Mouse (Mus musculus) stomach, embryonic 15.5 days (tissue): ENCODE measurements around the gene Mtch1. TPM values are rescaled to one million over a fixed set of nuclear protein-coding genes. Genes with fewer than 3 reads are reported as not detected.

Source experiments
- ATAC-seq: fragments of 200-750 bp; cut with Nextera tagmentation; 2 replicates; pipeline ENCODE4 v1.8.0; 2017; ENCODE audit warnings: low read depth, moderate number of reproducible peaks, moderate TSS enrichment; ENCODE audit not compliant: insufficient read depth, low FRiP score
- H3K27ac ChIP-seq: fragments of 300-500 bp; sonication (generic); 2 replicates; pipeline ENCODE4 v1.5.1; 2015; ENCODE audit warnings: mild to moderate bottlenecking, inconsistent platforms
- H3K27me3 ChIP-seq: fragments of 300-500 bp; sonication (generic); replicated peaks from 2 replicates; pipeline ENCODE4 v1.6.1; 2015; ENCODE audit warnings: inconsistent platforms
- H3K36me3 ChIP-seq: fragments of 300-500 bp; sonication (generic); 2 replicates; pipeline ENCODE4 v1.6.1; 2015; ENCODE audit warnings: inconsistent platforms
- H3K4me1 ChIP-seq: fragments of 300-500 bp; sonication (generic); 2 replicates; pipeline ENCODE4 v1.6.1; 2015; ENCODE audit warnings: inconsistent platforms
- H3K4me2 ChIP-seq: fragments of 300-500 bp; sonication (generic); 2 replicates; pipeline ENCODE4 v1.6.1; 2015; ENCODE audit warnings: mild to moderate bottlenecking, inconsistent platforms
- H3K4me3 ChIP-seq: fragments of 300-500 bp; sonication (generic); replicated peaks from 2 replicates; pipeline ENCODE4 v1.5.1; 2015; ENCODE audit warnings: inconsistent platforms
- H3K9ac ChIP-seq: fragments of 300-500 bp; sonication (generic); 2 replicates; pipeline ENCODE4 v1.6.1; 2015; ENCODE audit warnings: inconsistent platforms
- H3K9me3 ChIP-seq: fragments of 300-500 bp; sonication (generic); 2 replicates; pipeline ENCODE4 v1.6.1; 2016; ENCODE audit warnings: inconsistent platforms
- WGBS: fragments of 180-500 bp; shearing (Covaris S2); methylation state at CpG from one replicate; pipeline ENCODE4 v1.1.7; 2015; 5-methylcytosine and 5-hydroxymethylcytosine counted together
- polyA plus RNA-seq: library from polyadenylated mRNA; unstranded; fragments of >200 nt; fragmentation: Nextera tagmentation; extraction: Ambion mirVana; gene quantifications from 2 replicates; pipeline ENCODE4 v1.2.1, GENCODE M21; 2015

The Mtch1 gene
- polyA plus RNA-seq, 1 experiment from 2014 or later: 250 TPM

DNA sequence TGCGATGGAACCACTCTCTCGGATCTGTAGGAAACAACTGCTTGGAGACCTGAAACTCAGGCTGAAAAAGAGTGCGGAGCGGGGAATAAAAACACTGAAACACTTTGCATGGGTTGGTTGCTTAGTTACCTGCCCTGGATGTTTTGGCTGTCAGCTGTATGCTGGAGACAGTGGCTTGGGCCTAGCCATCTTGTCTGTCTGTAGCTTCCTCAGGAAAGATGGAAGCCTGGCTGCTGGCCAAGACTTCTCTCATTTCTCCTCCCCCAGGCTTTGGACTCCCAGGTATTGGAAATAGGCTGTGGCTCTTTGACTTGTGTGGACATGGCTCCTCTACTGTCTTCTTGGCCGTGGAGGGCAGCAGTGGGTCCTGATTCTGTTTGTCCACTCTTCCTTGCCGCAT is 46.3 kb downstream of the Mtch1 start:
- H3K27me3 ChIP-seq: no peaks in the 10 kb centered on the region
- H3K9ac ChIP-seq: no peak overlapping the region
- no peaks in the 10 kb centered on the region for H3K9me3 ChIP-seq
- peaks cover 23% of the 10 kb centered on the region for H3K36me3 ChIP-seq
- no peak for ATAC-seq
- no peak overlapping the region for H3K4me2 ChIP-seq
- H3K4me3 ChIP-seq: no peak overlapping the region
- peaks cover 17% of the 10 kb centered on the region for H3K4me1 ChIP-seq
- H3K27ac ChIP-seq: no peak overlapping the region
- WGBS: 91% methylated on average over 6 of the region's 6 CpGs

DNA sequence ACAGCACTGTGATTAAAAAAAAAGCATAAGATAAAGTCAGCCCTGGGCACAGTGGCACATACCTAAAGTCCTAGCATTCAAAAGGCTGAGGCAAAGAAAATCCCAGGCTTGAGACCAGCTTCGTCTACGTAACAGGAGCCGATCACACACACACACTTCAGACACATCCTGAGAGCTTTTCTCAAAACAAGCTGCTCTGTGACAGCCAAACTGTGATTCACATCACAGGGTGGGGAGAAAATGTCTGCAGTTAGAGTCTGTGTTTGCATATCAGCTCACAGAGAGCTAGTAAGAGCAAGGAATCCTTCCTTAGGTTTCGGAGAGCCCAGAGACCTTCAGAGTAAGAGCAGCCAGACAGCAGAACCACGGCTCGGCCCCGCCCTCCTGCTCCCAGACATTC is 46.8 kb downstream of the Mtch1 start:
- no peak for ATAC-seq
- Histone ChIP-seq H3K27ac (no peak overlapping the region), H3K4me2 (no peak overlapping the region), H3K9me3 (no peaks in the 10 kb centered on the region), H3K27me3 (no peaks in the 10 kb centered on the region), H3K4me1 (peaks cover 17% of the 10 kb centered on the region), H3K36me3 (peaks cover 23% of the 10 kb centered on the region), H3K9ac (no peak overlapping the region), H3K4me3 (no peak overlapping the region)
- 90% methylated on average over 7 of the region's 7 CpGs for WGBS

DNA sequence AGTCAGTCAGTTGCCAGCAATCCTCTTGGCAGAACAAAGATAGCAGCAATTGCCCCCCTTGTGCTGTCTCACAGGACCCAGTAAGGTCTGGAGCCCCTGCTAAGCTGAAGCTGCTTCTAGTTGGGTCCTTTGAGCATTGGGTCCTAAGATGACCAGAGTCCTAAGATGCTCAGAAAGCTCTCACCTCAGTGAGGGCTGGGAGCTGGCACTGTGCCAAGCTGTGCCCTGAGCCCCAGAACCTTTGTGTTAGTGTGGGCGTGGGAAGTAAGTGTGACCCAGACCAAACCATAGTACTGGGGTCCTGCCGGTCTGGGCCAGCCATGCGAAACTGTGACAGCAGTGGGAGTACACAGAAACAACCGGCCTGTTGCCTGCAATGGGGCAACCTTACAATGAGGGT is 48.5 kb downstream of the Mtch1 start:
- H3K4me3 ChIP-seq: no peak overlapping the region
- no peak for ATAC-seq
- peaks cover under 1% of the 10 kb centered on the region; the same call in 1 of the 2 replicates for H3K4me1 ChIP-seq
- H3K27me3 ChIP-seq: no peaks in the 10 kb centered on the region
- WGBS: 88% methylated on average over 4 of the region's 4 CpGs
- H3K9me3 ChIP-seq: no peaks in the 10 kb centered on the region
- H3K4me2 ChIP-seq: no peak overlapping the region
- peaks cover 30% of the 10 kb centered on the region for H3K36me3 ChIP-seq
- H3K9ac ChIP-seq: no peak overlapping the region
- no peak overlapping the region for H3K27ac ChIP-seq

DNA sequence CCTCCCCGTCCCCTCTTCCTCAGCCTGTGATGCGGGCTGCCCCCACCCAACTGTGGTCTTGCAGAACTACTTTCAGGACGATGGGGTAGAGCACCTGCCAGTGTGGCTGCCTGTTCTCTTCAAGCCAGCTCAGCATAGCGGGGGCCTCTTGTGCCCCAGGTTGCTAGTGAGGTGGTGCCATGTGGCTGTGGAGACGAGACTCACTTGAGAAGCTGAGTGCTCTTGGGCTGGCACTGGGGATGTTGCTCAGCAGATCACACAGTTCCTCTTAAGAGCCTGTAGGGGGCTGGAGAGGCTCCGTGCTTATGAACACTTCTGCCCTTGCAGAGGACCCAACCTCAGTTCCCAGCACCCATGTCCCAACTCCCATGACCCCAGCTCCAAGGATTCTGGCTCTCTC is 49.9 kb downstream of the Mtch1 start:
- ATAC-seq: no peak
- Histone ChIP-seq H3K27me3 (no peaks in the 10 kb centered on the region), H3K4me1 (no peaks in the 10 kb centered on the region), H3K9ac (no peak overlapping the region), H3K4me2 (no peak overlapping the region), H3K27ac (no peak overlapping the region), H3K9me3 (no peaks in the 10 kb centered on the region), H3K4me3 (no peak overlapping the region), H3K36me3 (peaks cover 32% of the 10 kb centered on the region)
- 76% methylated on average over 6 of the region's 6 CpGs for WGBS

DNA sequence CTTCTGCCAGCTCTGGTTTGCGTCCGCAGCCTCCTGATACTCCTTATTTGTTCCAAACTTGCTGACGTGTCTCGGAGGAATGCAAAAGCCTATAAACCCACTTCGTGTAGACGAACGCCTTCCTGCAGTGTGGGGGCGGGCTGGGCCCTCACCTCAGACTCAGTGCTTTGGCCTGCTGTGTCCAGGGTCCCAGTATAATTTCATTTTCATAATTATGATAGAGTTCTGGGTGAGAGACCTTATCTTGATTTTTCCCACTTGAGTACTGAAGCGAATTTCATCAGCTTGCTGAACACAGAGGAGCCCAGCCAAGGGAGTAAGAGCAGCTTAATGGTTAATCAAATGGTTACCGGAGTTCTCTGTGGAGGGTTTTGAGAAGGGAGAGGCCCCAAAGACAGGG is 50.4 kb downstream of the Mtch1 start:
- H3K4me3 ChIP-seq: no peak overlapping the region
- no peaks in the 10 kb centered on the region for H3K9me3 ChIP-seq
- H3K4me1 ChIP-seq: no peaks in the 10 kb centered on the region
- H3K4me2 ChIP-seq: no peak overlapping the region
- no peak overlapping the region for H3K9ac ChIP-seq
- no peaks in the 10 kb centered on the region for H3K27me3 ChIP-seq
- 50% methylated on average over 10 of the region's 10 CpGs for WGBS
- no peak for ATAC-seq
- no peak overlapping the region for H3K27ac ChIP-seq
- peaks cover 32% of the 10 kb centered on the region for H3K36me3 ChIP-seq

DNA sequence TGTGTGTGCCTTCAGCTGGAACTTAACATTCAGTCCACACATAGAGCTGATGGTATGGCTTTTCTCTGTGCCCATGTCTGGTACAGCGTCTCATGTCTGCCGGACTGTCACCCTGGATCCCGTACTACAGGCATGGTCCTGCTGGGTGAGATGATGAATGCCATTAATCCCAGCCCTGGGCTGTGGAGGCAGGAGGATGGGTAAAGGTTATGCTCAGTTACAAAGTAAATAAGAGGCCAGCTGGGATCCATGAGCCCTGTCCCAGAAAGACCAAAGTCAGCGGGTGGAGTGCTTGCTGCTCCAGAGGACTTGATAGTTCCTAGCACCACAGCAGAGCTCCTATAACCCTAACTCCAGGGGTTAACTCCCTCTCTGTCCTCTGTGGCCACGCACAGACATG is 51.9 kb downstream of the Mtch1 start:
- Histone ChIP-seq H3K36me3 (peaks cover 26% of the 10 kb centered on the region), H3K27ac (no peak overlapping the region), H3K27me3 (no peaks in the 10 kb centered on the region), H3K4me3 (no peak overlapping the region), H3K9me3 (no peaks in the 10 kb centered on the region), H3K4me1 (no peaks in the 10 kb centered on the region), H3K9ac (no peak overlapping the region), H3K4me2 (no peak overlapping the region)
- WGBS: 56% methylated on average over 5 of the region's 5 CpGs
- ATAC-seq: no peak

DNA sequence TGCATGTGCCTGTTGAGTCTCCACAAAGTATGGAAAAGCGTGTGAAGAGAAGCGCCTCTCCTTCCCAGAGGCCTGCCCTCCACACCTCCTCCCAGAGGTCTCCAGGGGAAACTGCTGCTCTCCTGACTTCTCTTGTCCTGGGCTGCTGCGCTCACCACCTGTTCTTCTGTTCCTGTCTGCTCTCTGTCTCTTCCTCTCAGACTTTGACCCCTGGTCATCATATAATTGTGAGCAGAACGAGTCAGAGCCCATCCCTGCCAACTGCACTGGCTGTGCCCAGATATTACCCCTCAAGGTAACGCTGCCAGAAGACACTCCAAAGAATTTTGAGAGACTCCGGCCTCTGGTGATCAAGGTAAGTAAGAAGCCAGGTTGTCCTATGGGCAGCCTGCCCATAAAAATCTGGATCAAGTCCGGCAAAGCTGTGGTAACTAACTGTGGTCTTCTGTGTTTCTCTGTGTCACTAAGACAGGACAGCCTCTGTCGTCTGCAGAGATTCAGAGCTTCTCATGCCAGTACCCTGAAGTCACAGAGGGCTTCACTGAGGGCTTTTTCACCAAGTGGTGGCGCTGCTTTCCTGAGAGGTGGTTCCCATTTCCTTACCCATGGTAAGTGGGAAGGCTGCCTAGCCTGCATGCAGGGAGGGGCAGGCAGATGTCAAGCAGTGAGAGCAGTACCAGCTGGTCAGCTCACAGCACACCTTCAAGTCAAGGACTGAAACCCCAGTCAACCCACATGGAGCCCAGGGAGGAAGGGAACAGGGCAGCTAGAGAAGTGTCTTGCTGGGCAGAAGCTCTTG is 53.7 kb downstream of the Mtch1 start:
- Histone ChIP-seq H3K9me3 (no peaks in the 10 kb centered on the region), H3K9ac (no peak overlapping the region), H3K4me1 (no peaks in the 10 kb centered on the region), H3K4me2 (no peak overlapping the region), H3K27me3 (no peaks in the 10 kb centered on the region), H3K27ac (no peak overlapping the region), H3K36me3 (peaks cover 15% of the 10 kb centered on the region; the same call in 1 of the 2 replicates), H3K4me3 (no peak overlapping the region)
- ATAC-seq: no peak
- WGBS: 74% methylated on average over 9 of the region's 9 CpGs

DNA sequence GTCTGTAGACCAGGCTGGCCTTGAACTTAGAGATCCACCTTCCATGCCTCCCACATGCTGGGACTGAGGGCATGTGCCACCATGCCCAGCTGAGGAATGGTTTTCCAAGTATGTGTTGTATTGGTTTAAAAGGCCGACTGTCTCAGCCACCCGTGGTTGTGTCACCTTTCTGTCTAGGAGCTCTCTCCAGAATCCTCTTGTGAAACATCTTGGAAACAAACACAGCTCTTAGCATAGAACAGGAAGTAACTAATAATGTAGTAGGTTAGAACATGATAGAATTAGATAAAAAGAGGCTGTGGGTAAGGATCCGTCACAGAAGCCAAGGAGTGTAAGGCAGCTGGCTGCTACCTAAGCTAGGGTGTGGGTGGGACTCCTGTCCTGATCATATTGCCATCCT is 54.7 kb downstream of the Mtch1 start:
- H3K4me1 ChIP-seq: no peaks in the 10 kb centered on the region
- H3K4me2 ChIP-seq: no peak overlapping the region
- no peak overlapping the region for H3K27ac ChIP-seq
- WGBS: 78% methylated on average over 3 of the region's 3 CpGs
- H3K9ac ChIP-seq: no peak overlapping the region
- peaks cover 15% of the 10 kb centered on the region; the same call in 1 of the 2 replicates for H3K36me3 ChIP-seq
- no peaks in the 10 kb centered on the region for H3K27me3 ChIP-seq
- H3K4me3 ChIP-seq: no peak overlapping the region
- H3K9me3 ChIP-seq: no peaks in the 10 kb centered on the region
- no peak for ATAC-seq

DNA sequence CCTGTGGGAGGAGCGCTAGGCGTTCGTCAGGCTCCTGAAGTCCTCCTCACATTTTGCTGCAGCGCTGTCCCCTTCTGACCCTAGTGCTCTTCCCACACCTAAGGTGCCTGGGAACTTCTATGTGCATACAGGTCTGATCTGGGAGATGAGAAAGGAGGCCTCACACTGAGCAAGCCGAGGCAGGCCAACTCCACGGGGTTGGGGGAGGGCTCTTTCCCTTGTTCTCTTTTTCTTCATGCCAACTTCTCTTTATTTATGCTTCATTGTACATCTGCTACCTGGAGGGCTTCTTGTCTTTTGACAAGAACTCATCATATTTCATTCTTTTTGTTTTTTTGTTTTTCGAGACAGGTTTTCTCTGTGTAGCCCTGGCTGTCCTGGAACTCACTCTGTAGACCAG is 55.9 kb downstream of the Mtch1 start:
- Histone ChIP-seq H3K27me3 (no peaks in the 10 kb centered on the region), H3K9ac (no peak overlapping the region), H3K4me3 (no peak overlapping the region), H3K36me3 (0 out of 2 replicates have a peak, but pooled peaks cover 9% of the 10 kb centered on the region), H3K4me2 (no peak overlapping the region), H3K4me1 (no peaks in the 10 kb centered on the region), H3K9me3 (no peaks in the 10 kb centered on the region), H3K27ac (no peak overlapping the region)
- ATAC-seq: no peak
- 81% methylated on average over 7 of the region's 7 CpGs for WGBS

DNA sequence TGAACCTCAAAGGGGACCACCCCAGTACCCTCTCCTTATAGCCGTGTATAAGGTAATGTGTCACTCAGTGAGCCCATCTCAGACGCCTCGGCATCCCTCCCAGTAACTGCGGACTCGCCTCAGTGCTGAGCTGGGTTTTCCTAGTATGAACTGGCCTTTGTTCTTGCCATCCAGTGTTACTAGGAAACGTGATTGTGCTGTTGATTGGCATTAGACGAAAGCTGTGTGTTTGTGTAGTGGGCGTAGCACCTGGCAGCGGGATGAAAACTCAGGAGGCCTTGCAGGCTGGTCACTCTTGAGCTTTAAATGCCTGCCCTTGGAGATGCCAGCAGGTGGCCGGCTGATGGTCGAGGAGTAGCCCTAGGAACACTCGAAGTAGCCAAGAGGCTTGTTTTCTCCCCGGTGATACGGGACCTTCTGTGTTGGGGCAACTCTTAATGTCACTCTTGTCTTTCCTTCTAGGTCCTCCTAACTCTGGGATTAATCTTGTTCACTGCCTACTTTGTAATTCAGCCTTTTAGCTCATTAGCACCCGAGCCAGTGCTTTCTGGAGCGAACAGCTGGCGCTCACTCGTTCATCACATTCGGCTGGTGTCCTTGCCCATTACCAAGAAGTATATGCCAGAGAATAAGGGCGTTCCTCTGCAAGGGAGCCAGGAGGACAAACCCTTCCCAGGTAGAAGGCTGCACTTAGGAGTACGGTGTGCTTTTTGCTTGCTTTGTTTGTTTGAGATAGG is 65.3 kb downstream of the Mtch1 start:
- peak; percentile 53; the same call in 1 of the 2 replicates for ATAC-seq
- Histone ChIP-seq H3K4me1 (no peaks in the 10 kb centered on the region), H3K27me3 (no peaks in the 10 kb centered on the region), H3K4me3 (no peak overlapping the region), H3K36me3 (no peaks in the 10 kb centered on the region; the same call in 1 of the 2 replicates), H3K27ac (no peak overlapping the region), H3K4me2 (no peak overlapping the region), H3K9me3 (no peaks in the 10 kb centered on the region), H3K9ac (no peak overlapping the region)
- WGBS: 67% methylated on average over 21 of the region's 21 CpGs
